Mouse (Mus musculus): ENCODE results near the gene Dst.

- TF ChIP-seq USF1 (IDR thresholded peaks at IDR 0.05; ENCODE audit: low read depth, low read length) (no peak), RAD21 (IDR thresholded peaks at IDR 0.05; ENCODE audit: low read depth, low read length) (no peak), TAL1 (IDR thresholded peaks at IDR 0.05; ENCODE audit: low read length) (no peak), SIN3A (IDR thresholded peaks at IDR 0.05; ENCODE audit: low read length) (no peak), POLR2A (IDR thresholded peaks at IDR 0.05; ENCODE audit: control insufficient read depth in 1 of 2, insufficient read depth in 1 of 2, low read depth in 1 of 2, low read length in 2 of 2, poor library complexity in 1 of 2) (no peak), GABPA (IDR thresholded peaks at IDR 0.05; ENCODE audit: low read depth, low read length) (no peak), GATA1 (IDR thresholded peaks at IDR 0.05; ENCODE audit: low read depth, low read length) (no peak), EP300 (IDR thresholded peaks at IDR 0.05; ENCODE audit: low read depth in 1 of 2, low read length in 2 of 2) (no peak), CTCF (IDR thresholded peaks at IDR 0.05 in 2 of 3, conservative IDR thresholded peaks at IDR 0.05 in 1 of 3; ENCODE audit: control insufficient read depth in 1 of 3, insufficient read depth in 1 of 3, low read depth in 2 of 3, low read length in 3 of 3, poor library complexity in 1 of 3, severe bottlenecking in 1 of 3) (no peak), MAZ (IDR thresholded peaks at IDR 0.05; ENCODE audit: low read depth, low read length) (no peak), RCOR1 (IDR thresholded peaks at IDR 0.05; ENCODE audit: low read depth, low read length) (no peak), CHD1 (IDR thresholded peaks at IDR 0.05; ENCODE audit: low read depth, low read length) (no peak), TCF12 (IDR thresholded peaks at IDR 0.05; ENCODE audit: low read depth, low read length) (no peak), ZNF384 (IDR thresholded peaks at IDR 0.05; ENCODE audit: low read depth, low read length) (no peak)
Measured at GRCm38 (mm10) chr1:34165926-34166325, 257.9 kb downstream of the Dst start.

Data from MEL (cell line).